Mouse (Mus musculus) E14TG2a.4 (cell line): ENCODE results near the gene Sumf1.

Experiments used
- CTCF ChIP-seq: conservative IDR thresholded peaks from 2 replicates; pipeline ENCODE4 v1.5.1; 2014; ENCODE audit warnings: low read length
- NANOG ChIP-seq: IDR thresholded peaks from 2 replicates; pipeline ENCODE4 v1.6.1; 2014; ENCODE audit warnings: borderline replicate concordance, low read length, mixed read lengths
- POU5F1 ChIP-seq: IDR thresholded peaks from 2 replicates; pipeline ENCODE4 v1.6.1; 2014; ENCODE audit warnings: low read length, borderline replicate concordance

DNA sequence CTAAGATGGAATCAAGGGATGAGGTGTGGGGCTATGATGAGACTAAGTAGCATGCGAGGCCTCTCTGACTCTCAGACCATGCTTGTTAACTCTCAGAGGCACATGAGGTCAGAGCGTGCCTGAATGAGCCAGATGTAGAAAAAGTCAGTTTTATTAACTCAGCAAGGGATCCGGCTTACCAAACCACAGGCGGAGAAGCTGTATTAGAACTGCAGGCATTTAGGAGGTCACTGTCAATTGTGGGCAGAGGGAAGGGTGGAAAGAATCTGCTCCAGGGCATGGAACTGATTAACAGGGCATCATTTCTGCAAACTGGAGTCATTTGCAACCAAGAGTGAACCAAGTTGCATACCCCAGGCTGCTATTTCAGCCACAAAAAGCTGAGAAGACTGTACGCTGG, 89.9 kb downstream of the Sumf1 start:
- TF ChIP-seq CTCF: no peak
- no peak for TF ChIP-seq NANOG
- TF ChIP-seq POU5F1: no peak
